Mouse (Mus musculus): ENCODE data around the gene Akr1e1. TPM values are rescaled to one million over a fixed set of nuclear protein-coding genes. Genes with fewer than 3 reads are reported as not detected.
"Not testable (repeated sequence)": the region's sequence is repeated elsewhere in the genome, so short reads cannot be mapped to it uniquely, and the experiment has no call there.

Akr1e1 gene
- polyA plus RNA-seq, 1 experiment, result 29.3 TPM

GRCm38 (mm10) chr13:4606821-4607220 is 2.2 kb downstream of the Akr1e1 start:
- Histone ChIP-seq H3K4me1 (ENCODE audit: control insufficient read depth, insufficient read depth, low read length) (0 out of 2 replicates have a peak, but pooled peaks cover 2% of the 10 kb centered on the region), H3K27ac (ENCODE audit: insufficient read depth, low read depth, low read length) (no peak overlapping the region), H3K36me3 (ENCODE audit: control insufficient read depth, insufficient read depth, low read length) (no peaks in the 10 kb centered on the region), H3K4me3 (ENCODE audit: insufficient read depth, low read depth, low read length) (no peak overlapping the region), H3K27me3 (replicated peaks; ENCODE audit: control insufficient read depth, insufficient read depth, low read length) (no peaks in the 10 kb centered on the region)
- TF ChIP-seq CTCF (conservative IDR thresholded peaks at IDR 0.05; ENCODE audit: insufficient read depth, insufficient read length, low read depth, low read length) (no peak), POLR2A (IDR thresholded peaks at IDR 0.05; ENCODE audit: low read depth, low read length) (no peak)
- 37% methylated on average over 4 of the region's 4 CpGs for WGBS
- DNase-seq, result peak; percentile 89

- H3K4me3 ChIP-seq (ENCODE audit: insufficient read depth, low read depth, low read length); DNase-seq; H3K27ac ChIP-seq (ENCODE audit: insufficient read depth, low read depth, low read length); H3K4me1 ChIP-seq (ENCODE audit: control insufficient read depth, insufficient read depth, low read length); H3K36me3 ChIP-seq (ENCODE audit: control insufficient read depth, insufficient read depth, low read length); H3K27me3 ChIP-seq (replicated peaks; ENCODE audit: control insufficient read depth, insufficient read depth, low read length): not testable (repeated sequence)
- 60% methylated on average over 3 of the region's 3 CpGs for WGBS
Measured at GRCm38 (mm10) chr13:4603431-4603830, 5.5 kb downstream of the Akr1e1 start.

GRCm38 (mm10) chr13:4576921-4577320 is 32.1 kb downstream of the Akr1e1 start:
- Histone ChIP-seq H3K4me3 (ENCODE audit: insufficient read depth, low read depth, low read length) (no peak overlapping the region), H3K36me3 (ENCODE audit: control insufficient read depth, insufficient read depth, low read length) (peaks cover 14% of the 10 kb centered on the region; the same call in 1 of the 2 replicates), H3K27ac (ENCODE audit: insufficient read depth, low read depth, low read length) (no peak overlapping the region; the same call in 1 of the 2 replicates), H3K27me3 (replicated peaks; ENCODE audit: control insufficient read depth, insufficient read depth, low read length) (no peaks in the 10 kb centered on the region), H3K4me1 (ENCODE audit: control insufficient read depth, insufficient read depth, low read length) (no peaks in the 10 kb centered on the region; the same call in 1 of the 2 replicates)
- TF ChIP-seq CTCF (conservative IDR thresholded peaks at IDR 0.05; ENCODE audit: insufficient read depth, insufficient read length, low read depth, low read length) (no peak), POLR2A (IDR thresholded peaks at IDR 0.05; ENCODE audit: low read depth, low read length) (no peak)
- WGBS, result 32% methylated on average over 1 of the region's 1 CpGs
- peak; percentile 66 for DNase-seq

GRCm38 (mm10) chr13:4573871-4574270 is 35.1 kb downstream of the Akr1e1 start, which contains the start of gene Akr1c21:
Gene Akr1c21, plus strand, starts transcription at chr13:4574075.
- H3K27ac ChIP-seq (ENCODE audit: insufficient read depth, low read depth, low read length), result peak within 1 kb of the TSS; percentile 82
- peak; percentile 86 for DNase-seq
- no peaks in the 10 kb centered on the region; the same call in 1 of the 2 replicates for H3K4me1 ChIP-seq (ENCODE audit: control insufficient read depth, insufficient read depth, low read length)
- peaks cover 4% of the 10 kb centered on the region; the same call in 1 of the 2 replicates for H3K36me3 ChIP-seq (ENCODE audit: control insufficient read depth, insufficient read depth, low read length)
- WGBS, result 30% methylated on average over 1 of the region's 1 CpGs
- TF ChIP-seq POLR2A (IDR thresholded peaks at IDR 0.05; ENCODE audit: low read depth, low read length) (no peak), CTCF (conservative IDR thresholded peaks at IDR 0.05; ENCODE audit: insufficient read depth, insufficient read length, low read depth, low read length) (no peak)
- no peaks in the 10 kb centered on the region for H3K27me3 ChIP-seq (replicated peaks; ENCODE audit: control insufficient read depth, insufficient read depth, low read length)
- peak within 1 kb of the TSS; percentile 41 for H3K4me3 ChIP-seq (ENCODE audit: insufficient read depth, low read depth, low read length)

- WGBS, result 80% methylated on average over 2 of the region's 2 CpGs
- H3K27ac ChIP-seq (ENCODE audit: insufficient read depth, low read depth, low read length), result no peak overlapping the region
Measured at GRCm38 (mm10) chr13:4565996-4566395, 43.0 kb downstream of the Akr1e1 start.

GRCm38 (mm10) chr13:4560500-4560899 is 48.5 kb downstream of the Akr1e1 start:
- Histone ChIP-seq H3K4me3 (ENCODE audit: insufficient read depth, low read depth, low read length) (no peak overlapping the region), H3K27me3 (replicated peaks; ENCODE audit: control insufficient read depth, insufficient read depth, low read length) (no peaks in the 10 kb centered on the region), H3K36me3 (ENCODE audit: control insufficient read depth, insufficient read depth, low read length) (no peaks in the 10 kb centered on the region), H3K4me1 (ENCODE audit: control insufficient read depth, insufficient read depth, low read length) (no peaks in the 10 kb centered on the region), H3K27ac (ENCODE audit: insufficient read depth, low read depth, low read length) (no peak overlapping the region)
- no peak for DNase-seq
- no peak for TF ChIP-seq POLR2A (IDR thresholded peaks at IDR 0.05; ENCODE audit: low read depth, low read length)
- no peak for TF ChIP-seq CTCF (conservative IDR thresholded peaks at IDR 0.05; ENCODE audit: insufficient read depth, insufficient read length, low read depth, low read length)

More at GRCm38 (mm10) chr13:4565996-4566395, 43.0 kb downstream of the Akr1e1 start:
- no peaks in the 10 kb centered on the region for H3K36me3 ChIP-seq (ENCODE audit: control insufficient read depth, insufficient read depth, low read length)
- no peak overlapping the region for H3K4me3 ChIP-seq (ENCODE audit: insufficient read depth, low read depth, low read length)
- no peaks in the 10 kb centered on the region for H3K27me3 ChIP-seq (replicated peaks; ENCODE audit: control insufficient read depth, insufficient read depth, low read length)
- H3K4me1 ChIP-seq (ENCODE audit: control insufficient read depth, insufficient read depth, low read length), result no peaks in the 10 kb centered on the region
- TF ChIP-seq CTCF (conservative IDR thresholded peaks at IDR 0.05; ENCODE audit: insufficient read depth, insufficient read length, low read depth, low read length) (no peak), POLR2A (IDR thresholded peaks at IDR 0.05; ENCODE audit: low read depth, low read length) (no peak)
- no peak for DNase-seq

- Histone ChIP-seq H3K4me3 (ENCODE audit: insufficient read depth, low read depth, low read length) (no peak overlapping the region), H3K27me3 (replicated peaks; ENCODE audit: control insufficient read depth, insufficient read depth, low read length) (no peaks in the 10 kb centered on the region), H3K36me3 (ENCODE audit: control insufficient read depth, insufficient read depth, low read length) (no peaks in the 10 kb centered on the region), H3K27ac (ENCODE audit: insufficient read depth, low read depth, low read length) (no peak overlapping the region), H3K4me1 (ENCODE audit: control insufficient read depth, insufficient read depth, low read length) (no peaks in the 10 kb centered on the region)
- WGBS, result 79% methylated on average over 1 of the region's 1 CpGs
- TF ChIP-seq CTCF (conservative IDR thresholded peaks at IDR 0.05; ENCODE audit: insufficient read depth, insufficient read length, low read depth, low read length) (no peak), POLR2A (IDR thresholded peaks at IDR 0.05; ENCODE audit: low read depth, low read length) (no peak)
- DNase-seq, result no peak
Measured at GRCm38 (mm10) chr13:4559143-4559542, 49.8 kb downstream of the Akr1e1 start.

Other genes with a start within 250 kb of the Akr1e1 start
- gene Akr1c6, start 174.9 kb downstream of the Akr1e1 start, polyA plus RNA-seq (2012; rRNA removed), result 0.08 TPM in 1 of 2 replicates, not detected in the other
- gene Akr1c20, start 85.8 kb downstream of the Akr1e1 start, polyA plus RNA-seq (2012; rRNA removed), result 1.2 and 2.2 TPM in 2 replicates
- gene Akr1c21, start 35.1 kb downstream of the Akr1e1 start, polyA plus RNA-seq (2012; rRNA removed), result 138 and 234 TPM in 2 replicates